Mouse (Mus musculus): ENCODE data around the gene Clcnka. TPM values are rescaled to one million over a fixed set of nuclear protein-coding genes. Genes with fewer than 3 reads are reported as not detected.

Clcnka gene
- polyA plus RNA-seq, 1 experiment from 2014 or later: 0.19 TPM

GRCm38 (mm10) chr4:141411430-141411992, 13.0 kb upstream of the Clcnka start:
- no peak for DNase-seq (ENCODE audit: low spot score)
- no peaks in the 10 kb centered on the region for H3K36me3 ChIP-seq (ENCODE audit: control insufficient read depth, insufficient read depth, low read length)
- ATAC-seq (replicated peaks; ENCODE audit: low FRiP score): no peak
- no peaks in the 10 kb centered on the region; the same call in 1 of the 2 replicates for H3K4me1 ChIP-seq (replicated peaks; ENCODE audit: control insufficient read depth, insufficient read depth, low read length)
- H3K27ac ChIP-seq (ENCODE audit: low read depth, low read length): no peak overlapping the region
- H3K27me3 ChIP-seq (replicated peaks; ENCODE audit: control insufficient read depth, insufficient read depth, low read length): peaks cover 12% of the 10 kb centered on the region
- 17% methylated on average over 22 of the region's 22 CpGs for WGBS
- H3K4me2 ChIP-seq: no peak overlapping the region
- no peaks in the 10 kb centered on the region for H3K9me3 ChIP-seq (ENCODE audit: control insufficient read depth, low read length)
- no peak overlapping the region for H3K4me3 ChIP-seq (ENCODE audit: low read depth, low read length)
- H3K9ac ChIP-seq (ENCODE audit: low read depth, low read length): no peak overlapping the region

- H3K27me3 ChIP-seq (replicated peaks; ENCODE audit: control insufficient read depth, insufficient read depth, low read length): peaks cover 27% of the 10 kb centered on the region
- no peak for DNase-seq (ENCODE audit: low spot score)
- H3K4me3 ChIP-seq (ENCODE audit: low read depth, low read length): no peak overlapping the region
- ATAC-seq (replicated peaks; ENCODE audit: low FRiP score): no peak
- no peaks in the 10 kb centered on the region for H3K36me3 ChIP-seq (ENCODE audit: control insufficient read depth, insufficient read depth, low read length)
- H3K4me2 ChIP-seq: no peak overlapping the region
- no peak overlapping the region for H3K9ac ChIP-seq (ENCODE audit: low read depth, low read length)
- H3K9me3 ChIP-seq (ENCODE audit: control insufficient read depth, low read length): no peaks in the 10 kb centered on the region
- no peaks in the 10 kb centered on the region; the same call in 1 of the 2 replicates for H3K4me1 ChIP-seq (replicated peaks; ENCODE audit: control insufficient read depth, insufficient read depth, low read length)
- WGBS: 81% methylated on average over 3 of the region's 3 CpGs
- H3K27ac ChIP-seq (ENCODE audit: low read depth, low read length): no peak overlapping the region
Observed at GRCm38 (mm10) chr4:141408577-141408976, 10.1 kb upstream of the Clcnka start.

GRCm38 (mm10) chr4:141406516-141407299, 8.2 kb upstream of the Clcnka start:
- no peak for ATAC-seq (replicated peaks; ENCODE audit: low FRiP score)

GRCm38 (mm10) chr4:141405314-141405622, 6.7 kb upstream of the Clcnka start:
- no peak for ATAC-seq (replicated peaks; ENCODE audit: low FRiP score)
- no peaks in the 10 kb centered on the region; the same call in 1 of the 2 replicates for H3K4me1 ChIP-seq (replicated peaks; ENCODE audit: control insufficient read depth, insufficient read depth, low read length)
- H3K9me3 ChIP-seq (ENCODE audit: control insufficient read depth, low read length): no peaks in the 10 kb centered on the region
- no peak overlapping the region for H3K27ac ChIP-seq (ENCODE audit: low read depth, low read length)
- H3K27me3 ChIP-seq (replicated peaks; ENCODE audit: control insufficient read depth, insufficient read depth, low read length): peaks cover 24% of the 10 kb centered on the region
- WGBS: 86% methylated on average over 3 of the region's 3 CpGs
- H3K4me2 ChIP-seq: no peak overlapping the region
- H3K9ac ChIP-seq (ENCODE audit: low read depth, low read length): no peak overlapping the region
- no peaks in the 10 kb centered on the region for H3K36me3 ChIP-seq (ENCODE audit: control insufficient read depth, insufficient read depth, low read length)
- DNase-seq (ENCODE audit: low spot score): no peak
- no peak overlapping the region for H3K4me3 ChIP-seq (ENCODE audit: low read depth, low read length)

More at GRCm38 (mm10) chr4:141406516-141407299, 8.2 kb upstream of the Clcnka start:
- Histone ChIP-seq H3K27me3 (replicated peaks; ENCODE audit: control insufficient read depth, insufficient read depth, low read length) (peaks cover 27% of the 10 kb centered on the region), H3K9me3 (ENCODE audit: control insufficient read depth, low read length) (no peaks in the 10 kb centered on the region), H3K4me3 (ENCODE audit: low read depth, low read length) (no peak overlapping the region), H3K4me1 (replicated peaks; ENCODE audit: control insufficient read depth, insufficient read depth, low read length) (no peaks in the 10 kb centered on the region; the same call in 1 of the 2 replicates), H3K9ac (ENCODE audit: low read depth, low read length) (no peak overlapping the region), H3K4me2 (no peak overlapping the region), H3K27ac (ENCODE audit: low read depth, low read length) (no peak overlapping the region), H3K36me3 (ENCODE audit: control insufficient read depth, insufficient read depth, low read length) (no peaks in the 10 kb centered on the region)
- 40% methylated on average over 14 of the region's 14 CpGs for WGBS
- DNase-seq (ENCODE audit: low spot score): no peak

- WGBS: 11% methylated on average over 15 of the region's 15 CpGs
- H3K4me3 ChIP-seq (ENCODE audit: low read depth, low read length): no peak overlapping the region
- no peak overlapping the region for H3K27ac ChIP-seq (ENCODE audit: low read depth, low read length)
- no peaks in the 10 kb centered on the region; the same call in 1 of the 2 replicates for H3K4me1 ChIP-seq (replicated peaks; ENCODE audit: control insufficient read depth, insufficient read depth, low read length)
- peak; percentile 45; the same call in 1 of the 2 replicates for ATAC-seq (replicated peaks; ENCODE audit: low FRiP score)
- peak; percentile 79 for DNase-seq (ENCODE audit: low spot score)
- H3K4me2 ChIP-seq: peak overlapping the region; percentile 34
- no peaks in the 10 kb centered on the region for H3K36me3 ChIP-seq (ENCODE audit: control insufficient read depth, insufficient read depth, low read length)
- no peaks in the 10 kb centered on the region for H3K9me3 ChIP-seq (ENCODE audit: control insufficient read depth, low read length)
- no peak overlapping the region for H3K9ac ChIP-seq (ENCODE audit: low read depth, low read length)
- peaks cover 24% of the 10 kb centered on the region for H3K27me3 ChIP-seq (replicated peaks; ENCODE audit: control insufficient read depth, insufficient read depth, low read length)
Observed at GRCm38 (mm10) chr4:141404518-141405313, 6.2 kb upstream of the Clcnka start.

- 77% methylated on average over 15 of the region's 15 CpGs for WGBS
- H3K27me3 ChIP-seq (replicated peaks; ENCODE audit: control insufficient read depth, insufficient read depth, low read length): peaks cover 15% of the 10 kb centered on the region
Observed at GRCm38 (mm10) chr4:141400171-141400570, 1.6 kb upstream of the Clcnka start.

GRCm38 (mm10) chr4:141397861-141398260, 663 bp downstream of the Clcnka start:
- H3K4me2 ChIP-seq: no peak overlapping the region
- DNase-seq (ENCODE audit: low spot score) (no peak), ATAC-seq (replicated peaks; ENCODE audit: low FRiP score) (no peak)
- H3K27ac ChIP-seq (ENCODE audit: low read depth, low read length): no peak overlapping the region
- WGBS: 60% methylated on average over 12 of the region's 12 CpGs
- H3K9ac ChIP-seq (ENCODE audit: low read depth, low read length): no peak overlapping the region
- no peaks in the 10 kb centered on the region for H3K4me1 ChIP-seq (replicated peaks; ENCODE audit: control insufficient read depth, insufficient read depth, low read length)
- no peak overlapping the region for H3K4me3 ChIP-seq (ENCODE audit: low read depth, low read length)
- no peaks in the 10 kb centered on the region for H3K9me3 ChIP-seq (ENCODE audit: control insufficient read depth, low read length)
- peaks cover 12% of the 10 kb centered on the region for H3K27me3 ChIP-seq (replicated peaks; ENCODE audit: control insufficient read depth, insufficient read depth, low read length)
- H3K36me3 ChIP-seq (ENCODE audit: control insufficient read depth, insufficient read depth, low read length): no peaks in the 10 kb centered on the region

More at GRCm38 (mm10) chr4:141400171-141400570, 1.6 kb upstream of the Clcnka start:
- Histone ChIP-seq H3K9me3 (ENCODE audit: control insufficient read depth, low read length) (no peaks in the 10 kb centered on the region), H3K4me1 (replicated peaks; ENCODE audit: control insufficient read depth, insufficient read depth, low read length) (no peaks in the 10 kb centered on the region), H3K27ac (ENCODE audit: low read depth, low read length) (no peak overlapping the region), H3K36me3 (ENCODE audit: control insufficient read depth, insufficient read depth, low read length) (no peaks in the 10 kb centered on the region), H3K9ac (ENCODE audit: low read depth, low read length) (no peak overlapping the region), H3K4me3 (ENCODE audit: low read depth, low read length) (no peak overlapping the region), H3K4me2 (no peak overlapping the region)
- ATAC-seq (replicated peaks; ENCODE audit: low FRiP score): no peak
- no peak for DNase-seq (ENCODE audit: low spot score)

GRCm38 (mm10) chr4:141394751-141395150, 3.8 kb downstream of the Clcnka start:
- Histone ChIP-seq H3K4me2 (peak overlapping the region; percentile 34), H3K4me1 (replicated peaks; ENCODE audit: control insufficient read depth, insufficient read depth, low read length) (no peaks in the 10 kb centered on the region), H3K27me3 (replicated peaks; ENCODE audit: control insufficient read depth, insufficient read depth, low read length) (peaks cover 15% of the 10 kb centered on the region), H3K9me3 (ENCODE audit: control insufficient read depth, low read length) (no peaks in the 10 kb centered on the region), H3K36me3 (ENCODE audit: control insufficient read depth, insufficient read depth, low read length) (no peaks in the 10 kb centered on the region), H3K9ac (ENCODE audit: low read depth, low read length) (no peak overlapping the region), H3K4me3 (ENCODE audit: low read depth, low read length) (no peak overlapping the region), H3K27ac (ENCODE audit: low read depth, low read length) (no peak overlapping the region)
- no peak for DNase-seq (ENCODE audit: low spot score)
- ATAC-seq (replicated peaks; ENCODE audit: low FRiP score): no peak
- WGBS: 21% methylated on average over 12 of the region's 16 CpGs
